Mouse (Mus musculus): Measurements from ENCODE around the gene Nkain4. TPM values are rescaled to one million over a fixed set of nuclear protein-coding genes. Genes with fewer than 3 reads are reported as not detected.

The Nkain4 gene
- 88.1 and 106 TPM in 2 replicates for polyA plus RNA-seq (2015; fragmentation: Nextera tagmentation; extraction: Ambion mirVana)

DNA sequence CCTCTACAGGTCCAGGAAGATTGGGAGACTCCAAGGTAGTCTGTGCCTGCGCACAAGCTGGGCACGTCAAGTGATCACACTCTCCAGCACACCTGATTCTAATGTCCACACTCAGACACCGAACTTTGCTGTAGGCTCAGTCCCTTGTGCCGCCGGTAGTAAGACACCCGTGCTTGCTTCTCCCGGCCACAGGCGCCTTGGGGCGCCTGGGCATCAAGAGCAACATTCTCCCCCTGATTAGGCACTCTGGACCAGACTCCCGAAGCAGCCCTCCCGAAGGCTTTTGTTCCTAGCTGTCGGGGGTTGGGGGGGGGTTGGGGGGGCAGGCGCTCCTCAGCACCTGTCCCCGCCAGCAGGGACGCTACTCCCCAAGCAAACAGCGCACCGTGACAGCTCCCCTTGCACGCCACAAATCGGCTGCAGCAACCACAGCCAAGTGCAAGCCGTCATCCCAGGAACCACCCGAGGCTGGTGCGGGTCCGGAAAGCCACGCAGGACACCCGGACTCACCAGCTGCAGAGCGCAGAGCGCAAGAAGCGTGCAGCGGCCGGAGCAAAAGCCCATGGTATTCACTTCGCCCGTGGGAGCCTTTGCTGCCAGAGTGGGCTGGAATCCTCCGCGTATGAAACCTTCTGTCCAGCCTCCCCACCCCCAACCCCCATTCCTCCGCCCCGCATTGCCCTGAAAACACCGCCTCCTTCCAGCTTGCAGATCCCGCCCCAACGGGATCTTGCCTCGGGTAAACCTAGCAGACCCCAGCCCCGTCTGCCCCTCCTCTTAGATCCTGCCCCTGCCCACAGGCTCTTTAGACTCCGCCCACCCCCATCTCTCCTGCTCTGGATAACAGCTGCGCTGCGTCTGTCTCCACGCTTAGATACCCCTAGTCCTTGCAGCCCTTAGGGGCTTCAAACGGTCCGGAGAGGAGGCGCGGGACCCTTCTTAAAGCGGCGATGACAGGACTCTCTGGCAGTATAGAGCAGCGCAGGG is at the start of gene Nkain4:
Gene Nkain4 (minus strand): TSS at position 639 of the 987 bp plus-strand sequence.
- peak within 1 kb of the TSS; percentile 80 for H3K9ac ChIP-seq
- H3K4me3 ChIP-seq, result peak within 1 kb of the TSS; percentile 61
- H3K27me3 ChIP-seq, result no peaks in the 10 kb centered on the region
- H3K27ac ChIP-seq (replicated peaks), result peak within 1 kb of the TSS; percentile 95
- no peaks in the 10 kb centered on the region for H3K36me3 ChIP-seq
- no peaks in the 10 kb centered on the region for H3K9me3 ChIP-seq
- peak within 1 kb of the TSS; percentile 80 for H3K4me2 ChIP-seq
- WGBS, result under 1% methylated on average over 52 of the region's 52 CpGs
- peak; percentile 94 for ATAC-seq (ENCODE audit: low read depth)
- peaks cover 57% of the 10 kb centered on the region for H3K4me1 ChIP-seq (replicated peaks)

DNA sequence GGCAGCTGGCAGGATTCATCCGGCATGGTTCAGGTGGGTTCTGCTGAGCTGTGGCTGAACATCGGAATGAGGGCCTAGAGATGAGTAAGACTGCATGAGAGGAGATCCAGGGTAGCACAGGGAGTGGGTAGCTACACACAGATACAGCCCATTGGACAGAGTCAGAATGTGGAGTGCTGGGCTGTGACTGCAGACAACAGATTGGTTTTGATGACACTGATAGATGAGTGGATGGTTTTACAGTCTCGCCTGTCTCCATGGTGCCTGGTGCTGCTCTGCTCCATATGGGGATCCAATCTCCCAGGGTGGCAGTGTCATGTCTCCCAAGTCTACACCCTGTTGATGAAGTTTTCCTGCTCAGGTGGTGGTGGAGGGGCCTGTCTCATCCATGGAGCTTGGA is 42.4 kb upstream of the Nkain4 start:
- Histone ChIP-seq H3K9ac (no peak overlapping the region), H3K4me2 (no peak overlapping the region), H3K36me3 (no peaks in the 10 kb centered on the region), H3K27ac (replicated peaks) (no peak overlapping the region), H3K27me3 (no peaks in the 10 kb centered on the region), H3K4me1 (replicated peaks) (no peaks in the 10 kb centered on the region), H3K9me3 (no peaks in the 10 kb centered on the region), H3K4me3 (no peak overlapping the region)
- 79% methylated on average over 3 of the region's 3 CpGs for WGBS
- peak; percentile 38 for ATAC-seq (ENCODE audit: low read depth)

DNA sequence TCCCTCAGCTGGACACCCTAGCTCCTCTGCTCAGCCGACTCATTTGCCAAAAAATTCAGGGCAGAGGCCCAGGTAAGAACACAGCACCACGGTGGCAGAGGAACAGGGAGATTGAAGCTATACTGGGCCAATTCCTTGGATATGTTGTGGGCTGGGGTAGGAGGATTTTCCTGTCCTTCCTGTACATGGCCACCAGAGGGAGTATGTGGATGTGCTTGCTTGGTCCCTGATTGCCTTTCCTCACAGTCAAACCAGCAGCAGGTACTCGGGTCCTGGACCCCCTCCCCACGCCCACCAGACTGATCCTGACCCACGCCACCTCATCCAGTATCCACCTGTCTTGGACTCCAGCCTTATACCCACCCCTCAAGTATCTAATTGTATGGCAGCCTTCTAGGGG is 41.9 kb upstream of the Nkain4 start:
- ATAC-seq (ENCODE audit: low read depth), result peak; percentile 60
- Histone ChIP-seq H3K4me2 (no peak overlapping the region), H3K9ac (no peak overlapping the region), H3K4me1 (replicated peaks) (no peaks in the 10 kb centered on the region), H3K36me3 (no peaks in the 10 kb centered on the region), H3K9me3 (no peaks in the 10 kb centered on the region), H3K27me3 (no peaks in the 10 kb centered on the region), H3K4me3 (no peak overlapping the region), H3K27ac (replicated peaks) (no peak overlapping the region)
- 16% methylated on average over 5 of the region's 5 CpGs for WGBS

DNA sequence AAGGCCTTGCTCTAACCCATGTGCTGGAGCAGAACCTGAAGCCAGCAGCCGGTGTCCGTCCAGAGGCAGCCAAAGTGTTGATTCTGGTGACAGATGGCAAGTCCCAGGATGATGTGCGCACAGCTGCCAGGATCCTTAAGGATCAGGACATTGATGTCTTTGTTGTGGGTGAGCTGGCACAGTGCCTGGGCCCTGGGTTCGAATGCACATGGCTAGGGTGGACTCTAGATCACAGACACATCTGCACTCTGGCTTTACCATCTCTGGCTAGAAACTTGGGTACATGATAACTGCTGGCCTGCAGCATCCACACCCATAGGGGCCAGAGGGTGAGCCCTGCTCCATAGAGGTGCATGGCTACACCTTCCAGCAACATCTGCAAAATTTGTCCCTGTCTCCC is 41.0 kb upstream of the Nkain4 start:
- Histone ChIP-seq H3K9ac (no peak overlapping the region), H3K36me3 (no peaks in the 10 kb centered on the region), H3K9me3 (no peaks in the 10 kb centered on the region), H3K27me3 (no peaks in the 10 kb centered on the region), H3K4me3 (no peak overlapping the region), H3K27ac (replicated peaks) (no peak overlapping the region), H3K4me2 (no peak overlapping the region), H3K4me1 (replicated peaks) (no peaks in the 10 kb centered on the region)
- 70% methylated on average over 4 of the region's 4 CpGs for WGBS
- ATAC-seq (ENCODE audit: low read depth), result no peak

GRCm38 (mm10) chr2:180994360-180994759 is 39.9 kb upstream of the Nkain4 start:
- H3K27ac ChIP-seq (replicated peaks), result no peak overlapping the region
- H3K4me2 ChIP-seq, result no peak overlapping the region
- no peaks in the 10 kb centered on the region for H3K27me3 ChIP-seq
- ATAC-seq (ENCODE audit: low read depth), result no peak
- no peaks in the 10 kb centered on the region for H3K9me3 ChIP-seq
- H3K4me1 ChIP-seq (replicated peaks), result no peaks in the 10 kb centered on the region
- H3K9ac ChIP-seq, result no peak overlapping the region
- 82% methylated on average over 2 of the region's 2 CpGs for WGBS
- H3K4me3 ChIP-seq, result no peak overlapping the region
- H3K36me3 ChIP-seq, result no peaks in the 10 kb centered on the region

DNA sequence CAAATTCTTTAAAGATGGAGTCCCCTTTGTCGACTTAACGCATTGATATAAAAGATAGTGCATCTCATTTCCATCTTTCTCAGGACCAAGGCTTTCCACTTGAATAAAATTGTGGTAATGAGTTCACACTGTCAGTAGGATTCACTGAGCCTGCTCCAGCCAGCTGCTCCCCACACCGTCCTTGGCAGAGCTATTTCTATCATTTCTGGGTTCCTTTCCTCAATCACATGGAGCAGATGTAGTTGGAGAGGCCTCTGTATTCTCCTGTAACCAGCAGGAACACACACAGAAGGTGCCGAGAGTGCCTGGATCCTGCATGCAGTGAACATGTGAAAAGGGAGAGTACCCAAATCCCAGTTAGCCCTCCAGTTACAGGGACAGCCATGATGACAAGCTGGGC is 35.8 kb upstream of the Nkain4 start:
- peaks cover 29% of the 10 kb centered on the region for H3K4me1 ChIP-seq (replicated peaks)
- ATAC-seq (ENCODE audit: low read depth), result no peak
- H3K4me3 ChIP-seq, result no peak overlapping the region
- H3K27me3 ChIP-seq, result no peaks in the 10 kb centered on the region
- no peak overlapping the region for H3K27ac ChIP-seq (replicated peaks)
- H3K9me3 ChIP-seq, result no peaks in the 10 kb centered on the region
- 62% methylated on average over 4 of the region's 4 CpGs for WGBS
- H3K36me3 ChIP-seq, result no peaks in the 10 kb centered on the region
- H3K9ac ChIP-seq, result no peak overlapping the region
- no peak overlapping the region for H3K4me2 ChIP-seq

- Histone ChIP-seq H3K27ac (replicated peaks) (no peak overlapping the region; the same call in 1 of the 2 replicates), H3K4me1 (replicated peaks) (peaks cover 29% of the 10 kb centered on the region), H3K36me3 (peaks cover 8% of the 10 kb centered on the region), H3K4me3 (no peak overlapping the region), H3K4me2 (no peak overlapping the region), H3K27me3 (no peaks in the 10 kb centered on the region), H3K9ac (no peak overlapping the region), H3K9me3 (no peaks in the 10 kb centered on the region)
- WGBS, result 88% methylated on average over 1 of the region's 1 CpGs
- 0 out of 2 replicates have a peak, but pooled peaks have one; percentile 4 for ATAC-seq (ENCODE audit: low read depth)
Observed at GRCm38 (mm10) chr2:180988948-180989347, 34.4 kb upstream of the Nkain4 start.

GRCm38 (mm10) chr2:180988347-180988913 is 33.9 kb upstream of the Nkain4 start:
- ATAC-seq (ENCODE audit: low read depth), result peak; percentile 65
- WGBS, result 44% methylated on average over 3 of the region's 3 CpGs

DNA sequence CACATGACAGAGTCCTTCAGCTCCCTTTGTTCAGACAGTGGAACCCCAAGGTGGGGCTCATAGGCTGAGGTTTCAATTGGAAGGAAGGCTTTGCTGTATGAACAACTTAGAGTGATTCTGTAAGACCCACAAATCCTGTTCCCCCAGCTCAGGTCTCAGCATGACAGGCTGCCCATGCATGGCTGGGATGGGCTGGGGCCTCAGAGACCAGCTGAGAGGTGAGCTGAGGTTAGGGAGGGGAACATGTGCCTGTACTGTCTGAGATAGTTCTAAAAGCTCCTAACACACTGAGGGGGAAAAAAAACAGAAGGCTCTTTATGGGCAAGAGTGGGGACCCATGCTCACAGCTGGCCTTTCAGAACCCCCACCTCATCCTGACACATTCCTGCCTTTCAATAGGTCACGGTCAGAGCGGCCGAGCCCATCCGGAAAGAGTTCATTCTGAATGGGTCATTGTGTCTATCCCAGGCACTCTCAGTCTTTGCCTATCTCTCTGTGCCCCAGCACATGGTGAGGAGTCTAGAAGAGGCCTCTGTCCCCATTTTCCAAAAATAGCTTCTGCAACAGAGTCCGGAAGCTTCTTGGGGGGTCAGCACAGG is 33.0 kb upstream of the Nkain4 start:
- Histone ChIP-seq H3K9me3 (no peaks in the 10 kb centered on the region), H3K36me3 (peaks cover 22% of the 10 kb centered on the region), H3K4me3 (no peak overlapping the region), H3K4me2 (no peak overlapping the region), H3K4me1 (replicated peaks) (peaks cover 29% of the 10 kb centered on the region), H3K9ac (no peak overlapping the region), H3K27me3 (no peaks in the 10 kb centered on the region), H3K27ac (replicated peaks) (peak overlapping the region; percentile 42; the same call in 1 of the 2 replicates)
- WGBS, result 29% methylated on average over 5 of the region's 5 CpGs
- no peak for ATAC-seq (ENCODE audit: low read depth)

More at GRCm38 (mm10) chr2:180988347-180988913, 33.9 kb upstream of the Nkain4 start:
- peaks cover 29% of the 10 kb centered on the region for H3K4me1 ChIP-seq (replicated peaks)
- H3K36me3 ChIP-seq, result peaks cover 13% of the 10 kb centered on the region
- no peak overlapping the region for H3K4me3 ChIP-seq
- no peak overlapping the region; the same call in 1 of the 2 replicates for H3K9ac ChIP-seq
- no peaks in the 10 kb centered on the region for H3K27me3 ChIP-seq
- H3K9me3 ChIP-seq, result no peaks in the 10 kb centered on the region
- H3K4me2 ChIP-seq, result no peak overlapping the region
- peak overlapping the region; percentile 42 for H3K27ac ChIP-seq (replicated peaks)

- Histone ChIP-seq H3K4me1 (replicated peaks) (peaks cover 29% of the 10 kb centered on the region), H3K27ac (replicated peaks) (no peak overlapping the region; the same call in 1 of the 2 replicates), H3K4me2 (no peak overlapping the region), H3K4me3 (no peak overlapping the region), H3K9me3 (no peaks in the 10 kb centered on the region), H3K27me3 (no peaks in the 10 kb centered on the region), H3K9ac (no peak overlapping the region), H3K36me3 (peaks cover 28% of the 10 kb centered on the region)
- no peak for ATAC-seq (ENCODE audit: low read depth)
- WGBS, result 36% methylated on average over 1 of the region's 1 CpGs
Observed at GRCm38 (mm10) chr2:180987001-180987400, 32.5 kb upstream of the Nkain4 start.

GRCm38 (mm10) chr2:180986449-180986848 is 31.9 kb upstream of the Nkain4 start, which contains the start of gene Col20a1:
Col20a1 (plus strand) TSS chr2:180986535.
- Histone ChIP-seq H3K9me3 (no peaks in the 10 kb centered on the region), H3K36me3 (peaks cover 33% of the 10 kb centered on the region), H3K27ac (replicated peaks) (no peak within 1 kb of the TSS; the same call in 1 of the 2 replicates), H3K27me3 (no peaks in the 10 kb centered on the region), H3K4me3 (no peak within 1 kb of the TSS), H3K4me1 (replicated peaks) (peaks cover 29% of the 10 kb centered on the region), H3K4me2 (no peak within 1 kb of the TSS), H3K9ac (no peak within 1 kb of the TSS)
- ATAC-seq (ENCODE audit: low read depth), result no peak
- 51% methylated on average over 2 of the region's 2 CpGs for WGBS

GRCm38 (mm10) chr2:180985635-180986034 is 31.1 kb upstream of the Nkain4 start:
- H3K27me3 ChIP-seq, result no peaks in the 10 kb centered on the region
- no peak overlapping the region for H3K9ac ChIP-seq
- H3K27ac ChIP-seq (replicated peaks), result no peak overlapping the region
- ATAC-seq (ENCODE audit: low read depth), result no peak
- H3K4me1 ChIP-seq (replicated peaks), result peaks cover 29% of the 10 kb centered on the region
- WGBS, result 94% methylated on average over 2 of the region's 2 CpGs
- H3K4me3 ChIP-seq, result no peak overlapping the region
- H3K9me3 ChIP-seq, result no peaks in the 10 kb centered on the region
- H3K4me2 ChIP-seq, result no peak overlapping the region
- H3K36me3 ChIP-seq, result peaks cover 41% of the 10 kb centered on the region
